Mouse (Mus musculus) hindbrain, postnatal 0 days (tissue): ENCODE data around the gene Dcun1d3. TPM values are rescaled to one million over a fixed set of nuclear protein-coding genes. Genes with fewer than 3 reads are reported as not detected.

Source experiments
- ATAC-seq: fragments of 200-750 bp; cut with Nextera tagmentation; 2 replicates; pipeline ENCODE4 v1.8.0; 2017; ENCODE audit warnings: mild to moderate bottlenecking, moderate TSS enrichment, moderate library complexity
- DNase-seq: peaks from one replicate; pipeline ENCODE4 v3.0.0-alpha.2; 2015; ENCODE audit warnings: low spot score
- H3K27ac ChIP-seq: fragments of 300-500 bp; sonication (generic); 2 replicates; pipeline ENCODE4 v1.5.1; 2014; ENCODE audit warnings: mild to moderate bottlenecking
- H3K27me3 ChIP-seq: fragments of 300-500 bp; sonication (generic); 2 replicates; pipeline ENCODE4 v1.6.1; 2014; ENCODE audit warnings: low read length, mixed read lengths; ENCODE audit not compliant: insufficient read depth
- H3K36me3 ChIP-seq: fragments of 300-500 bp; sonication (generic); 2 replicates; pipeline ENCODE4 v1.6.1; 2014; ENCODE audit warnings: low read length, mixed read lengths; ENCODE audit not compliant: insufficient read depth
- H3K4me1 ChIP-seq: fragments of 300-500 bp; sonication (generic); 2 replicates; pipeline ENCODE4 v1.6.1; 2014; ENCODE audit warnings: antibody characterized with exemption, low read length, mixed read lengths; ENCODE audit not compliant: insufficient read depth
- H3K4me2 ChIP-seq: fragments of 300-500 bp; sonication (generic); 2 replicates; pipeline ENCODE4 v1.6.1; 2014; ENCODE audit warnings: low read depth, mild to moderate bottlenecking, low read length, moderate library complexity, mixed read lengths
- H3K4me3 ChIP-seq: fragments of 300-500 bp; sonication (generic); 2 replicates; pipeline ENCODE4 v1.5.1; 2014; ENCODE audit warnings: low read length
- H3K9ac ChIP-seq: fragments of 300-500 bp; sonication (generic); replicated peaks from 2 replicates; pipeline ENCODE4 v1.6.1; 2014; ENCODE audit warnings: mild to moderate bottlenecking, low read length, moderate library complexity, mixed read lengths
- H3K9me3 ChIP-seq: fragments of 300-500 bp; sonication (generic); 2 replicates; pipeline ENCODE4 v1.6.1; 2016; ENCODE audit warnings: low read length, mixed read lengths
- CTCF ChIP-seq: IDR thresholded peaks from 2 replicates; pipeline ENCODE4 v1.5.1; 2016; ENCODE audit warnings: antibody characterized with exemption, control low read depth, low read depth
- whole genome bisulfite sequencing: fragments of 180-500 bp; shearing (Covaris S2); extraction: QIAGEN DNeasy Blood & Tissue Kit; methylation state at CpG from one replicate; pipeline ENCODE4 v1.1.7; 2014; 5-methylcytosine and 5-hydroxymethylcytosine counted together
- polyA plus RNA-seq: library from polyadenylated mRNA; unstranded; fragments of >200 nt; fragmentation: Nextera tagmentation; extraction: Ambion mirVana; gene quantifications from 2 replicates; pipeline ENCODE4 v1.2.1, GENCODE M21; 2015
- total RNA-seq: library from RNA; depleted of rRNA; stranded (reverse); fragments of >200 nt; gene quantifications from 2 replicates; pipeline ENCODE4 v1.2.3, GENCODE M21; 2014

The Dcun1d3 gene
- total and polyA plus RNA-seq, 2 experiments from 2014 or later: 8.5 to 11.5 TPM

DNA sequence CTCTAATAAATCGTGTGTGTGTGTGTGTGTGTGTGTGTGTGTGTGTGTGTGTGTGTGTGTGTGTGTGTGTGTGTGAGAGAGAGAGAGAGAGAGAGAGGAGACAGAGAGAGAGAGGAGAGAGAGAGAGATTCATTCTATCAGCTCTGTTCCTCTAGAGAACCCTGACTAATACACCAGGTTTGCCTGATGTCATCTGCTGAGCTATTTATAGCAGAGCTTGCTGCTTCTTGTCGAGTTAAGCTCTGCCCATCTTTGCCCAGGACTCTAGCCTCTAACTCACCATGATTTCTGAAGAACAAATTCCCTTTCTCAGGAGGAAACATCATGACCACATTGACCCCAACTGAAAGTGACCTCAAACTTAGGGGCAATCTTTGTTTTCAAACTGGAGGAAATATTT, 24.4 kb upstream of the Dcun1d3 start:
- Histone ChIP-seq H3K4me1 (no peaks in the 10 kb centered on the region), H3K27ac (no peak overlapping the region), H3K36me3 (no peaks in the 10 kb centered on the region), H3K9ac (no peak overlapping the region), H3K4me3 (no peak overlapping the region), H3K27me3 (no peaks in the 10 kb centered on the region), H3K4me2 (no peak overlapping the region), H3K9me3 (no peaks in the 10 kb centered on the region)
- ATAC-seq (no peak), DNase-seq (peak; percentile 3)
- WGBS: 49% methylated on average over 2 of the region's 2 CpGs
- no peak for TF ChIP-seq CTCF

DNA sequence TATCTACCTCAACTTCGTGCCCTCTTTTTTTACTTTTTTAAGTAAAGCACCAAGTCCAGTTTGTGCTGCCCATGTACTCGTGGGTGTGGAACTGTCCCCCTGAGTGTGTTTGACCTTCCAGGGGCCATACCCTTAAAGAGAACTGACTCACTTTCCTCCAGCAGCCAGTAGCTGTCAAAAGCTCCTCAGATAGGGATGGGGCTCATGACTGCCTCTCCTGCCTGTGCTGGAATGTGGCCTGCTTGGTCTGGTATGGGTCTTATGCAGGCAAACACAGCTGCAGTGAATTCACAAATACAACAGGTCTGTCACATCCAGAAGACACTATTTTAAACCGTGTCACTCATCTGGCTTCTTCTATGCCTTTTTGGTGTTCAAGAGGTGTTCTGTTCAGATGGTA, 15.6 kb upstream of the Dcun1d3 start:
- ATAC-seq (no peak), DNase-seq (no peak)
- WGBS: 83% methylated on average over 3 of the region's 3 CpGs
- Histone ChIP-seq H3K9ac (no peak overlapping the region), H3K27me3 (no peaks in the 10 kb centered on the region), H3K4me3 (no peak overlapping the region), H3K36me3 (no peaks in the 10 kb centered on the region), H3K9me3 (no peaks in the 10 kb centered on the region), H3K4me2 (no peak overlapping the region), H3K4me1 (no peaks in the 10 kb centered on the region), H3K27ac (no peak overlapping the region)
- no peak for TF ChIP-seq CTCF

DNA sequence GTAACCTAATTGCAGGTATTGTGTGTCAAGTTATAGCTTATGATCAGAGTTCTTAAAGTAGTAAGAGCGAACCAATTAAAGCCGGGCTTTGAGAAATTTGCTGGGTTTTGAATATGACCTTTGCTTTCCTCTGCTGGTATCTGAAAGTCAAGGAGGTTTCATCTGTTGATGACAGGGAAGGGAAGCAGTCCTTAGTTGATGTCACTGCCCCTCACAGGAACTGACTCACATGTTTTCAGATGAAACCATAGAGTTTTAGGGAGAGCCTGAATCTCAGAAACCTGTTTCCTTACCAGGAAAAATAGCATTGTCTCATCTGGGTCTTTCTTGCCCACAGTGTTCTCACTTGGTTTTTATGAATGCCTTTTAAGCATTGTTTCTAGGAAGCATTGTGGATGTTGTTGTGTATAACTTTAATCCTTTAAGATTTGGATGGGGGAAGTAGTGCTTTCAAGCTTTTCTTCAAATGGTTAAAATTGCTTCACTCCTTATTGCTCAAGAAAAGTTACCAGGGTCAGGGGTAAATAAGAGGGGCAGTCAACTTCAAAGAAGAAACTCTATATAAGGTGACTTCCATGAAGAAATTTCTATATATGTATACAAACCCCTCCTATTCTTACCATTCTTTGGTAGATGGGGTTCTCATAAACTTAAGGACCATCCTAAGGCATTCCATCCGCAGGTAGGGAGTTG, 10.6 kb upstream of the Dcun1d3 start:
- no peak for TF ChIP-seq CTCF
- H3K36me3 ChIP-seq: no peaks in the 10 kb centered on the region
- ATAC-seq: no peak
- DNase-seq: no peak
- no peaks in the 10 kb centered on the region for H3K4me1 ChIP-seq
- no peaks in the 10 kb centered on the region for H3K9me3 ChIP-seq
- H3K4me3 ChIP-seq: no peak overlapping the region
- no peak overlapping the region for H3K27ac ChIP-seq
- H3K9ac ChIP-seq: no peak overlapping the region
- no peaks in the 10 kb centered on the region for H3K27me3 ChIP-seq
- 94% methylated on average over 3 of the region's 3 CpGs for WGBS
- no peak overlapping the region for H3K4me2 ChIP-seq

DNA sequence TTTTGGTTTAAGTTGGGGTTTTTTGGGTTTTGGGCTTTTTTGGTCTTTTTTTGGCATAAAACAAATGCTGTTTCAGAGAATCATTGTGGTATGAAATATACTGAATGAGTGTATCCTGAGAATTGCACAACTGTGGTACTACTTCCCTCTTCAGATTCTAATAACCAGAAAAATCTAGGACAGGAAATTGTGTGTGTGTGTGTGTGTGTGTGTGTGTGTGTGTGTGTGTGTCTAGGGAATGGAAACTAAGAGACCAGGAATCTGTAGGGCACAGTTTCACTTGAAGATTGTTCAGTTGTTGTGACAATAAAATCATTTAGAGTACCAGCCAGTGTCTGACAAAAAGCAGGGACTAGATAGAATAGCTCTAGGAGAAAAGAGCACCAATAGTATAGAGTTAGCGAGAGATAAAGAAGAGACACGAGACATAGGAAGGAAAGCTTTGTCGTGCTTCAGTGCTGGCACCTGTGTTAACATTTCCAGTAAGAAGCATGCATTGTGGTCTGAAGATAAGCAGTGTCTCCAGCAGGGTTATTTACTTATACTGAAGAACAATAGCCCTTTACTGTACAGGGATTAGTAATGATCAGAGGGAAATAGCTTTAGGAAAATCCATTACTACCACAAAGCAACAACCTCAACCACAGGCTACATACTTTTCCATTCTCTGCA, 3.4 kb upstream of the Dcun1d3 start:
- TF ChIP-seq CTCF: no peak
- H3K4me1 ChIP-seq: peaks cover 6% of the 10 kb centered on the region; the same call in 1 of the 2 replicates
- no peak overlapping the region for H3K9ac ChIP-seq
- H3K9me3 ChIP-seq: no peaks in the 10 kb centered on the region
- H3K4me2 ChIP-seq: no peak overlapping the region
- H3K27ac ChIP-seq: no peak overlapping the region
- no peak for ATAC-seq
- WGBS: 76% methylated on average over 3 of the region's 3 CpGs
- H3K4me3 ChIP-seq: no peak overlapping the region
- no peaks in the 10 kb centered on the region for H3K36me3 ChIP-seq
- no peaks in the 10 kb centered on the region for H3K27me3 ChIP-seq
- DNase-seq: no peak

DNA sequence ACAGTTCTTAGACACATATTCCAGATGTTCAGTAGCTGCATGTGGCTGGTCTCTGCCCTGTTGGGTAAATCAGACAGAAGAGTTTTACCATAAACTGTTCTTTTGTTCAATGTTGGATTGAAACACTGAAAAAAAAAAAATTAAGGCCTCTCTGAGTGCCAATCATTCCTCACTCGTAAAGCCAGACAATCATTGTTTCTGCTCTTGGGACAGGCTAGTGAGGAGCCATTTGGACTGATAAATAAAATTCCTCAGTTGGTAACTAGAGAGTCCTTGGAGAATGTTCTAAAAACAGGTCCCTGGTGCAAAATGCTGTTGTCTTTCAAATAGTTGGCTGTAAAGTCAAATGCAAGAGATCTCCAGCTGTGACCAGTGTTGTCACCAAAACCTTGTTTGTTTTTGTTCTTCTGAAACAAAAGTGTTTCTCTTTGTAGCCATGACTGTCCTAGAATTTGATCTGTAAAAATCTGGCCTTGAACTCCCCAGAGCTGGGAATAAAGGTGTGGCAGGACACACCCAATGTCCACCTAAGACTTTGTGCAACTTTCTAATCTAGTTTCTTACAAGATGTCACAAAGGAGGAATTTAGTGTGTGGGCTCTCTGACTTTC, 2.3 kb upstream of the Dcun1d3 start:
- Histone ChIP-seq H3K36me3 (no peaks in the 10 kb centered on the region), H3K9ac (no peak overlapping the region), H3K27me3 (no peaks in the 10 kb centered on the region), H3K9me3 (no peaks in the 10 kb centered on the region), H3K4me2 (no peak overlapping the region), H3K27ac (no peak overlapping the region), H3K4me3 (no peak overlapping the region), H3K4me1 (peaks cover 12% of the 10 kb centered on the region)
- no peak for TF ChIP-seq CTCF
- WGBS: 41% methylated on average over 1 of the region's 1 CpGs
- ATAC-seq: no peak
- DNase-seq: no peak

DNA sequence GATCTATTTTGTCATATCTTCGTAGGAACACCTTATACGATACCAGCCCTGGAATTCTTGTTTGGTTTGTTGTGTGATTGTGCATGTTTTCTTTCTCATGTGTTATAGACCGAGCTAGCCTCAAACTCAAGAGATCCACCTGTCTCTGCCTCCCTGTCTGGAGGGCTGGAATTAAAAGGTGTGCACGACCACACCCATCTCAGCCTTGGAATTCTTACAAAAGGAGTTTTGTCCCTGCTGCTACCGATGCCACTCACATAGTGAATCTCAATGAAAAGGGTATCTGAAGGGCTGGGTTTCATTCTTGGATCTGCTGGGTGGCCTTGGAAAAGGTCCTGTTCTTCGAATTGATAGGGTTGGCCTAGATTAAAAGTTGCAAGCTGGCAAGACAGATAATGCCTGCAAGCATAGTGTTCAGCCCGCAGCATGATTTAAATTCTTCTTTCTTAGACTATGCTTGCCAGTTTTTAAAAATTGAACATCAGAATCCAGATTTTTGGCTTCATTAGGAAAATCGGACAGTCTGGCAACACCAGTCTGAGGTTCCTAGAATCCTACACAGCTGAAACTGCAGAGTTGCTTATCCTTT, 1.5 kb upstream of the Dcun1d3 start:
- no peak for TF ChIP-seq CTCF
- no peak overlapping the region for H3K4me3 ChIP-seq
- WGBS: 92% methylated on average over 8 of the region's 8 CpGs
- no peak for DNase-seq
- no peak overlapping the region for H3K9ac ChIP-seq
- H3K9me3 ChIP-seq: no peaks in the 10 kb centered on the region
- no peaks in the 10 kb centered on the region for H3K36me3 ChIP-seq
- H3K27ac ChIP-seq: no peak overlapping the region
- H3K4me2 ChIP-seq: no peak overlapping the region
- ATAC-seq: no peak
- no peaks in the 10 kb centered on the region for H3K27me3 ChIP-seq
- H3K4me1 ChIP-seq: peaks cover 13% of the 10 kb centered on the region
